Mouse (Mus musculus): Measurements from ENCODE around the gene Ppp1r1b.

The Ppp1r1b gene

DNA sequence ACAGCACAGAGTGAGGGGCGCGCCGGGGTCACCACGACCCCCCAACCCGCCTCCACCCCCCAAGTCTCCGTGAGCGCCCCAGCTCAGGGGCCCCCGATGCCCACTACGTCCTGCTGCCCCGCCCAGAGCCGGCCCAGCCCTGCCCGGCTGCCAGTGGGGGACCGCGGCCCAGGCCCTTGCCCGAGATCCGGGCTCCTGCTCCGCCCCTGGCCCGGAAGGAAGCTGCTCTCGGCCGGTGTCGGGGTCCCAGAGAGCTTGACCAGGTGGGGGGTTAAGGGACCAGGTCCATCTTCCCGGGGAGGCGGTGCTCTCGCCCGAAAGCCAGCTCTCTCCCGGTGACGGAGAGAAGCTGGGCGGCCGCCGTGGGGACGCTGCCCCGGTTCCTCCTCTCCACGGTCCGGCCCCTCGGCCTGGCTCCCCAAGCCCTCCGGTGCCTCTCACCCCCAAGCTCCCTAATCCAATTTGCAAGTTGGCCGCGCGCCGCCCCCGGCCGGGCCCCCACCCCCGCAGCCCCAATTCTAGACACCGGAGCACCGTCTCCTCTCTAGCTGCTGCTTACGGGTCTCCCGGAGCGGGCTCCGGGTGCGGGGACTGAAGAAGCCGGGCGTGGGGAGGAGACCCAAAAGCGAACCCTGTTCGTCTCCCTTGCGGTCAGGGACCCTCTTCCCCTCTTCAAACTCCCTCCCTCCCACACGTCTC lies 19.7 kb upstream of the Ppp1r1b start:
- no peak for DNase-seq (ENCODE audit: low read depth)

DNA sequence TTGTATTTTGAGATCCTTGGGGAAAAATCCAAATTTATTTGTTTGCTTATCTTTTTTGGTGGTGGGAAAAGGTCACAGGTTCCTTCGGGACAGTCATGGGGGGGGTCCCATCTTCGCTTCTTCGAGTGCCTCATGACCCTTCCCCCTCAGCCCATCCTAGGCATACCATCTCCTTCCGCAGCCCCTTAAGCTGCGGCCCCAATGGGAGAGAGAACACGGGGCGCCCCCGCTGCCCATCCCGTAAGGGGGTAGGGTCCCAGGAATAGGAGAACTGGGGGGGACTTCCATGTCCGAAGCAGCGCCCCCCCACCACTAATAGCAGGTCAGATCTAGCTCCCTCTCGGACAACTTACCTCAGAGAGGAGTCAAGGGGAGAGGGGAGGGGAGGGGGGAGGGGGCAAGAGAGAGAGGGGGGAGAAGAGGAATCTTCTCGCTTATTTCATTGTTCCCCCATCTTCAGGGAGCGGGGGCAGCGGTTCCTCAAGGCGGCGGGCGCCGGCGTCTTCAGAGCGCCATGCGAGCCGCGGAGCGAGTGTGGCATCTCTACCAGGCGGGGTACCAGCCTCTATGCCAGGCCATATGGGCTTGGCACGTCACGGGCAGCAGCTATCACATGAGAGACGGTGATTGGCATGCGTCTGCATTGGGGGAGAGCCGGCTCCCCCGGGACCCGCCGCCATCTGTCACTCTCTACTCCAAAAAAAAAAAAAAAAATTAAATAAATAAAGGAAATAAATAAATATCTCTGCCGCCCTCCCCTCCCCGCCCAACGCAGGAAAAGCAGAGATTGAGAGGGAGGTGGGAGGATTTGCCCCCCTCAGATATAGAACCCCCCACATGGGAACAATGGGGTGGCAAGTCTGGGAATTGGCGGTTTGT lies 18.9 kb upstream of the Ppp1r1b start, which contains the start of gene Neurod2:
Gene Neurod2 (minus strand): TSS at position 568 of the 879 bp plus-strand sequence.
- DNase-seq (ENCODE audit: low read depth): no peak

- no peak for DNase-seq (ENCODE audit: low read depth)
Measured at GRCm38 (mm10) chr11:98329960-98330744, 18.1 kb upstream of the Ppp1r1b start.

GRCm38 (mm10) chr11:98330745-98331204 lies 17.4 kb upstream of the Ppp1r1b start:
- no peak for DNase-seq (ENCODE audit: low read depth)

- no peak for DNase-seq (ENCODE audit: low read depth)
Measured at GRCm38 (mm10) chr11:98331401-98331800, 16.8 kb upstream of the Ppp1r1b start.

- no peak for DNase-seq (ENCODE audit: low read depth)
Measured at GRCm38 (mm10) chr11:98332186-98332585, 16.0 kb upstream of the Ppp1r1b start.

GRCm38 (mm10) chr11:98332841-98333240 lies 15.4 kb upstream of the Ppp1r1b start:
- no peak for DNase-seq (ENCODE audit: low read depth)

DNA sequence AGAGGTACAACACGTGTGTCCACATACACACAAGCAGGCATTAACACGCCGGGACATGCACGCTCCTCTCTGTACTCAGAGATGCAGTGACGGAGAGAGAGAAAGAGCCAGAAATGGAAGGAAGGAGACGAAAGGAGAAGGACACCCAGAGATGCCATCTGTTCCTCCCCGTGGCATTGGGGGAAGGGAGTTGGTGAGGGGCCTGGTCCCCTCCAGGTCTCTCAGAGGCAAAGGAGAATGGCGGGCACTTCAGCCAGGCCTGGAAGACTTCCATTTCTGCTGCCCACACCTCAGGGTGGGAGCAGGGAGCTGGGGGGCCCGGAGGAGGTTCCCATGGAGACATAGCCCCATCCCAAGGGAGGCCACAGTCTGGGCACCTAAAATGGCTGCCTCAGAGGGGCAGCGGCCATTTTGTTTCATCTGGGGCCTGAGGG lies 14.9 kb upstream of the Ppp1r1b start:
- DNase-seq (ENCODE audit: low read depth): no peak

DNA sequence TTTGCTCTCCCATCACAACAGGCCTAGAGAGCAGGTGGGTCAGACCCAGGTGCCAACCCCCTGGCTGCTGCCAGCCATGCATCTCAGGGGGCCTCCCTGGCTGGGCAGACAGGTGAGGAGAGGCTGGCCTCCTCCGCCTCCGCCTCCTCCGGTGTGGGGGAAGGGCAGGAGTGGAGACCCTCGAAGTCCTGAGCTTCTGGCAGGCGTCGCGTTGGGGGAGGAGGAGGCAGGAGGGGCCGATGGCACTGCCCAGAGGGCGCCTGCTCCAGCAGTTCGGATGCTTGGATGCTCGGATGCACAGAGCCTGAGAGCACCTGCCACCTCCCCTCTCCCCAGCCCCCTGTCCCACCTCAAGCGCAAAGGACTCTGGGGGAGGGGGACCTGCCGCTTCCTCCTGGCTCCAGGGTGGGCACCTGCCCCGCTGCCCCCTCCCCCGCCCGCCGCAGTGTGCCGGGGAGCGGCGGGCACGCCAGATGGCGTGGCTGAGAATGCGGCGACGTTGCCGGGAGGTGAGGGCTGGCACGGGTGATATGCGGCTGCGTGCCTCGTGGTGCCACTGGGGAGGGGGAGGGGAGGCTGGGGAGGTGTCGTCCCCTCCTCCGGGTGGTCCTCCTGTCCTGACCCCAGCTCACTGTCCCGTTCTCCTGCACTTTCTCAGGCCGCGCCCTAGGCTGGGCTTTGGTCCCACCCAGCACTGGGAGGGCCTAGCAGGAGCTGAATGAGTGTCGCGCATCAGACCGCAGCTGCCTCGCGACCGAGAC lies 14.0 kb upstream of the Ppp1r1b start:
- DNase-seq (ENCODE audit: low read depth): no peak

DNA sequence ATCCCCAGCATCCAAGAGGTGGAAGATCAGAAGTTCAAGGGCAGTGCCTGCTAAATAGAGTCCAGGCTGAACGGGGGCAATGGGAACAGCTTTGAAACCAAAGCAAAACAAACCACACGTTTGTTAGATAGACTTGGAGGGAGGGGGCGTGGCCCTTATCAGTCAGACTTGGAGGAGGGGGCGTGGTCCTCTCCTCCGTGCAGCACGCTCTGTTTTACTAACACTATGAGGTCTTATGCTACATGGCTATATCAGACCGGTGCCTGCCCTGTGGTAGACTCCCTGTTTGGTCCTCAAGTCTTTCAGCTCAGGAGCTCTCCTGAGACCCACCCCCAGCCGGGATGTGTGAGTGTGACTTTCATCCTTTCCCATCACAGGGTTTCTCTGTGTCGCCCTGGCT lies 13.0 kb upstream of the Ppp1r1b start:
- DNase-seq (ENCODE audit: low read depth): no peak

DNA sequence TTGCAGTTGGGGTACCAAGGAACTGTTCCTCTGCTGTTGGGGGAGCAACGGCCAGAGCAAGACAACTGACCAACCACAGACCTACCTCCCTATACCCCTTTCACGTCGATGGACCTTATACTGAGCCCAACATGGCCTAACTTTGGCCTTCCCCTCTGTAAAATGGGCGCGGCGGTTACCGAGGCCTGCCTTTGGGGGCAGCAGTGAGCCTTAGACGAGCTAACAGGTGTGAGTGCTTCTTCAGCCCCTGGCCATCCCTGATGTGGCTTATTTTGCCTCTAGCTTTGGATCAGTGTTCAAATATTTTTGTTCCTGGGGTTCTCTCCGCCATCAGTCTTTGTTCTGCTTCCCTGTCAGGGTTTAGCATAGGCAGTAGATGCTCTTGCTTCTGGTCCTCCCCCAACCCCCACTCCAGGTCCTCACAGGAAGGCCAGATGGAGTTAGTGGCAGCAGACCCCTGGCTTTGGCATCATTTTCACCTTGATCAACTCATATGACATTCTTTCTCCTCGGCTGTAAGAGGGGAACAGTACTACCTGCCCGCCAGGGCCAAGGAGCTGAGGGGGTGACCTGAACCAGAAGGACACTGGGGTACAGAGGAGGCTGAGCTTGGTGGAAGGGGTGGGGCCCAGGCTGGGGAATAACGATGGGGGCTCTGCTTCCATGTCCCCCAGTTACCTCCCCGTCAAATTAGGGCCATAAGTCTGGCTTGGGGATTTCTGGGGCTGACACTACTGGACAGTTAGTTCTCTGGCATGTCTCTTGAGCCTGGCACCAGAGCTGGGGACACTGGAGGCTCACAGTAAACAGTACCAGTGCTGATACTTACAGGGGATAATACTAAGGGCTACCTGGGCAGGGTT lies 11.7 kb upstream of the Ppp1r1b start:
- DNase-seq (ENCODE audit: low read depth): peak; percentile 68

GRCm38 (mm10) chr11:98338507-98338961 lies 9.7 kb upstream of the Ppp1r1b start:
- no peak for DNase-seq (ENCODE audit: low read depth)

- no peak for DNase-seq (ENCODE audit: low read depth)
Measured at GRCm38 (mm10) chr11:98339071-98339501, 9.1 kb upstream of the Ppp1r1b start.

DNA sequence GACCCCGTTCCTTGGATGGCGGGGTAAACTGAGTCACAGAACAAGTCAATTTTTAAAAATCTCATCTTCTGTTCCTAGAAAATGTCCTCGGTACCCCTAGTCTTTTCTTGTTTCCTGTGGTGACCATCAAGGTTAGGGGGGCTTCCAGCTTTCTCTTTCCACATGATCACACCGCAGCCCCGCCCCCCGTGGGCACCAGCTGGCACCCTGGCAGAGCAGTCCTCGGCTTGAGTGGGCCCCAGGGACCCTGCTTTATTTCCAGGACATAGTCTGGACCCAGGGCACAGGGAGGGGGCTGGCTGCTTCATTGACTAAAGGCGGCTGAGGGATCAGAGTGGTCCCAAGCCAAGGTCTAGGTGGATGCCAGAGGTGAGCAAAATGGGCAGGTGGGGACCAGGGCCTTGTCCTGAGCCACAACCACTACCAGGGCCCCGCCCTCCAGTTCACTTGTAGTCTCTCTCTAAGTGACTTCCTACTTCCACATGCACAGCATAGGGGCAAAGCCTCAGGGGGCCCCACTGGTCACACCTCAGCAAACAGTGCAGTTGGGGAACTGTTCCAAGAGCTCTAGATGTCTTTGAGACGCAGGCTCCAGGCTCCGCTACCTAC lies 8.4 kb upstream of the Ppp1r1b start:
- DNase-seq (ENCODE audit: low read depth): no peak

- no peak for DNase-seq (ENCODE audit: low read depth)
Measured at GRCm38 (mm10) chr11:98340597-98340996, 7.6 kb upstream of the Ppp1r1b start.

GRCm38 (mm10) chr11:98341174-98341573 lies 7.0 kb upstream of the Ppp1r1b start:
- DNase-seq (ENCODE audit: low read depth): no peak

GRCm38 (mm10) chr11:98342000-98342945 lies 5.9 kb upstream of the Ppp1r1b start:
- DNase-seq (ENCODE audit: low read depth): peak; percentile 94

- DNase-seq (ENCODE audit: low read depth): peak; percentile 85
Measured at GRCm38 (mm10) chr11:98345253-98345652, 3.0 kb upstream of the Ppp1r1b start.

DNA sequence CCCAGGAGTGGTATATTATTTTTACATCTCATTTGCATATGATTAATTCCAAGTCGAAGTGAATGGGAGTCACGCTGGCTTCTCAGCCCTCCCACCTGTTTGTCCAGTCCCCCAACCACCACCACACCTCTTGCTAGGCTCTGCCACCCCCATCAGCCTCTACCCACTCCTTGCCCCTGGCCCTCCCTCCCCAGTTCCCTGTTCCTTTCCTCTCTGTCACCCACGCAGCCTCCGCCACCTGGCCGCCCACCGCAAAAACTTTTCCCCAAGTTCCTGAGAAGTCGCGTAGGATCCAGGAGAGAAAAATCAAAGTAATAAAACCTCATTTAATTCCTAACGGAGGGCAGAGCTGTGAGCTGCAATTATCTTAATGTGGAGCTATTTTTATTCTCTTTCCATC lies 2.0 kb upstream of the Ppp1r1b start:
- DNase-seq (ENCODE audit: low read depth): no peak

All from induced T-regulatory cell, adult 2 months (primary cell).